Mouse (Mus musculus): Measurements from ENCODE around the gene Fbxl12.
"Not testable (repeated sequence)": the region's sequence is repeated elsewhere in the genome, so short reads cannot be mapped to it uniquely, and the experiment has no call there.

Fbxl12 gene

GRCm38 (mm10) chr9:20644360-20645081 lies at the start of gene Fbxl12:
Gene Fbxl12 (minus strand): TSS chr9:20644767.
- DNase-seq (ENCODE audit: low read depth, low spot score) = peak; percentile 95

DNA sequence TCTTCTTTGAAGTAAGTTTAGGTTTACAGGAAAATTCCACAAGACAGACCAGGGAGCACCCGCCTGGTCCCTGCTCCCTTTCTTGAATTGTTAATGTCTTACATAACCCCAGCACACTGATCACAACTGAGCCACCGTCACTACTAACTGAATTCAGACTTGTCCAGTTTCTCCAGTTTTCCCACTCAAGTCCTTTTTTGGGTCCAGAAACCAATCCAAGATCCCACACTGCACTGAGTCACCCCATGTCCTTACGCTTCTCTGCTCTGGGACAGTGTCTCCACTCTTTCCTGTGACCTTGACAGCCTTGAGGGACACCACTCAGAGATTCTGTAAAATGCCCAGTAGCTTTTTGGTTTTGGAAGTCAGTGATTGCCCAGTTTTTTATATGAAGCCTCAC lies 48.3 kb upstream of the Fbxl12 start:
- peak; percentile 62 for DNase-seq (ENCODE audit: low read depth, low spot score)

DNA sequence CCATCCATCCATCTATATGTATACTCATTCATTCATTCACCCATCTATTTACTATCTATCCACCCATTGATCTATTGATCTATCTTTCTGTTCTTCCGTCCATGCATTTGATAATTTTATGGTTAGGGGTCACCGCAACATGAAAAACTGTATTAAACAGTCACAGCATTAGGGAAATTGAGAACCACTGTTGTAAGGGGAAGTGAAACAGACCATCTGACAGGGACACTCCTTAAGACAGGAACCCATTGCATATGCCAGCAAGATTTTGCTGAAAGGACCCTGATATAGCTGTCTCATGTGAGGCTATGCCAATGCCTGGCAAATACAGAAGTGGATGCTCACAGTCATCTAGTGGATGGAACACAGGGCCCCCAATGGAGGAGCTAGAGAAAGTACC lies 45.9 kb upstream of the Fbxl12 start:
- DNase-seq (ENCODE audit: low read depth, low spot score) = not testable (repeated sequence)

DNA sequence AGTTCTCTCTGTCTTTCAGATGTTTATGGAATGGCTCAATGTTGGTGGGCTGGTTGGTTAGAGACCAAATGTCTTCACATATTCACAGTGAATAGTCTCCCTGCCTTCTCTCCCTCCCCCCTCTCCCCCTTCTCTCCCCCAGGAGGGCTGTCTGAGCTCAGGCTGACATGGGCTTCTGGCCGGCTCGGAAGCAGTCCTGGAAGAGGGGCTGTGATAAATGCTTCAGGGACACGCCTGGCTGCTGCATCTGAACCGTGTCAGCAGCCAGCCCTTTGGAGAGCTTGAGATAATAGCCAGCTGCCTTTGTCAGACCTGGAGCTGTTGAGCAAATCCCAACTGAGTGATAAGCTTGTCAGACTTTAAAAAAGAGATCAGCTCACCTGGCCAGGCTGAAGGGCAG lies 45.3 kb upstream of the Fbxl12 start:
- no peak for DNase-seq (ENCODE audit: low read depth, low spot score)

GRCm38 (mm10) chr9:20689403-20689802 lies 44.8 kb upstream of the Fbxl12 start:
- no peak for DNase-seq (ENCODE audit: low read depth, low spot score)

DNA sequence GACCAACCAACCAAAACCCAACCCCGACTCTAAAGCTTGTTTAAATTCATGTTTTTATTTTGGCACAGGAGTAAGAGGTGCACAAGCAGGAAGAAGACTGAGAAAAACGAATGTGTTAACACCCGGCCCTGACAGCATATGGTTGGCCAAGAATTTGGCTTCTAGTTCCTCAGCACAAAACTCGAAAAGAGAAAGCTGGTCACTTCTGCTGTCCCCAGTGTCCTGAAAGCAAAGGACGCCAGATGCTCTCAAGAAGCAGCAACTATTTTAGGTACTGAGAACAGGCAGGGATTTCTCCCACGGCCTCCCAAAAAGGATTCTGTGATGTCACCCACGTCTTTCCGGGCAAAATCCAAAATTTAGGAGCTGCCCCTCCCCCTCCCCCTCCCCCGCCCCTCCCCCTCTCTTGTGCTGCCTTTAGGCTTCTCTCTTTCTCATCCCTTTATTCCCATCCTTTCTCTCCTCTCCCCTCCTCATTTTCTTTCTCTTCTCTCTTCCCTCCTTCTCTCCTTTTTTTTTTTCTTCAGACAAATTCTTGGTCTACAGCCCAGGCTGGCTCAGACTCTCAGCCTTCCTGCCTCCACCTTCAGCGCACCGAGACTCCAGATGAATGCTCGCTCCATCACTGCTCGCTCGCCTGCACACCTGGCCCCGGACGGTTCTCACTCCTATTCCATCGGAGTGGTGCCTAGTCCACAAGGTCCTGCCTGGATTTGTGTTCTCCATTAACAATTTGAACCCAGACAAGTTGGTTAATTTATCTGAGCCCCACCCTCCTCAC lies 40.7 kb upstream of the Fbxl12 start:
- DNase-seq (ENCODE audit: low read depth, low spot score) = peak; percentile 90

- DNase-seq (ENCODE audit: low read depth, low spot score) = peak; percentile 65
Observed at GRCm38 (mm10) chr9:20682389-20682722, 37.8 kb upstream of the Fbxl12 start.

DNA sequence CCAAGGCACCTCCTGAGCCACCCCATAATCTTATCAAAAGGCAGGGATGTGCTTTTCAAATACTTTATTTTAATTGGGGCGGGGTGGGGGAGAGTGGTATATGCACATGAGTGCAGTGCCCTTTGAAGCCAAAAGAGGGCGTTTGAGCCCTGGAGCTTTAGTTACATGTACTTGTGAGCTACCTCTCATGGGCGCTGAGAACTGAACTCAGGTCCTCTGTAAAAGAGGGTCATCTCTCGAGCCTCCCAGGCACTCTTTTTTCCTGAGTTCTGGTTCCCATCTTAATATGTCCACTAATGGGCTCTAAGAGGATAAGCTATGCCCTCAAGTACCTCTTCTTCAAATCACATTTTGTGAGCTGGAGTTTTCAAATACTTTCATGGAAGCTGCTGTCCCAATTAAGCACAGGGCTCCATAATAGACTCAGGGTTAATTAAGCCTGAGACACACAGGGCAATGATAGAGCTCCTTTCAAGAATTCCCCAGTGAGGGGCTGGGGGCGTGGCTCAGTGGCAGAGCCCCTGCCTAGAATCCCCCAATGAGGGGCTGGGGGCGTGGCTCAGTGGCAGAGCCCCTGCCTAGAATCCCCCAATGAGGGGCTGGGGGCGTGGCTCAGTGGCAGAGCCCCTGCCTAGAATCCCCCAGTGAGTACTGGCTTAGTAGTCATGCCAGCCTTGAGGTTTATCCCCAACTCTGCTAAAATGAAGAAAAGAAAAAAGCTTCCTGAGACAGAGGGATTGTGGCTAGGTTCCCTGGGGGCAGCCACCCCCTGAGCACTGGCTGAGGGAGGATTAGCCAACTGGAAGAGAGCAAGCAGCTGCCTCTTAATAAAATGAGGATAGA lies 37.2 kb upstream of the Fbxl12 start:
- no peak for DNase-seq (ENCODE audit: low read depth, low spot score)

DNA sequence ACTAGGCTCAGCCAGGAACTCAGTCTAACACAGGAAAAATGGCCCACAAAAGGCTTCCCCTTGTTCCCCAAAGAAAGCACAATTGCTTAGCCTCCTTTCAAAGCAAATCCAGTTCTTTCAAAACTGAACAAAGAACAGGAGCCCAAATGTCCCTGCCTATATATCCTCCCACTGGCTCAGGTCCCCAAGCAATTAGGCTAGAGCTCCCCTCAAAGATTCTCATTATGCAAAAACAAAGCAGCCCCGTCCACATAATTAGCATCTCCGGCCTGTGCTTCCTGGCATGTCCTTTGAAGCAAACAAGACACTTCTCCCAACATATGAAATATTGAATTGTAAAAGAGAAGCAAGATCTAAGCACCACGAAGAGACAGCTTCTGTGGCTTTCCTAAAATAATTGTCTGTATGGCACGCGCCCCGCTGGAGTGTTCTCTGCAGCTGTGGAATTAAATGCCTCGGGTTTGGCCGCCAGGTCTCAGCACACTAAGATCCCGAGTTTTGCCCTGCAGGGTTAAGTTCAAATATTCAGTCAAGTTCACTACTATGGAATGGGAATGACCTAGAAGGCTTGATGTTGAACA lies 35.9 kb upstream of the Fbxl12 start:
- DNase-seq (ENCODE audit: low read depth, low spot score) = no peak

- DNase-seq (ENCODE audit: low read depth, low spot score) = peak; percentile 74
Observed at GRCm38 (mm10) chr9:20677892-20678291, 33.3 kb upstream of the Fbxl12 start.

DNA sequence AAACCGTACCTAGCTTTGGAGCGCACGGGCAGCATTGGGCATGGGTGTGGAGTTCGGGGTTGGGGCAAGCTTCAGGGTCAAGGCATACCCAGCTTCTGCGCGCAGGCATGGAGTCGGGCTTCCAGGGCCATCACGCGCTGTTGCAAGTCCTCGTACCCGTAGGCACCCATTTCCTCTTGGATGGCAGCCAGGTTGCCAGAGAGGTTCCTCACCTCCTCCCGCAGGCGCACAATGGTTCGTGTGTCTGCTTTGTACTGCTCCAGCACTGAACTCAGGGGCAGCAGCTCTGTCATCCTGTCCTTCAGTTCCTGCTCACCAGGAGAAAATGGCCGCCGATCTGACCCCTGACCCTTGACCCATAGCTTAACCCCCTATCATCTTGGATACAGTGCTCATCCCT lies 27.5 kb upstream of the Fbxl12 start:
- DNase-seq (ENCODE audit: low read depth, low spot score) = no peak

GRCm38 (mm10) chr9:20668065-20668464 lies 23.5 kb upstream of the Fbxl12 start:
- no peak for DNase-seq (ENCODE audit: low read depth, low spot score)

DNA sequence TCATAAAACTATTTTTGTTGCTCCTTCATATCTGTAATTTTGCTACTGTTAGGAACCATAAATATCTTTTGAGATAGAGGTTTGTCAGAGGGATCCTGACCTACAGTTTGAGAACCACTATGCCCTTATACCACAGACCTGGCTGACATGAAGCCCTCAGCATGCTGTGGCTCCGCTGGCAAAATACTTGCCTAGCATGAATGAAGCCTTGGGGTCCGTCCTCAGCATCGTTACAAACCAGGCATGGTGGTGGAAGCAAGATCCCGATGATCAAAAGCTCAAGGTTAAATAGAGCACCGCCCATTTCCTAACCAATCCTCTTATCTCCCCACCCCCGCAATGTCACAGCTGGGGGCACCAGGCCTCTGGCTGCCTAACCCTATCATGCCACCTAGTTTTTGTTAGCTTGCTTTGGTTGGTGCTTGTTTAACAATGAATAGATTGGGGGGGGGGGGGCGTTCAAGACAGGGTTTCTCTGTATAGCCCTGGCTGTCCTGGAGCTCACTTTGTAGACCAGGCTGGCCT lies 22.0 kb upstream of the Fbxl12 start:
- no peak for DNase-seq (ENCODE audit: low read depth, low spot score)

DNA sequence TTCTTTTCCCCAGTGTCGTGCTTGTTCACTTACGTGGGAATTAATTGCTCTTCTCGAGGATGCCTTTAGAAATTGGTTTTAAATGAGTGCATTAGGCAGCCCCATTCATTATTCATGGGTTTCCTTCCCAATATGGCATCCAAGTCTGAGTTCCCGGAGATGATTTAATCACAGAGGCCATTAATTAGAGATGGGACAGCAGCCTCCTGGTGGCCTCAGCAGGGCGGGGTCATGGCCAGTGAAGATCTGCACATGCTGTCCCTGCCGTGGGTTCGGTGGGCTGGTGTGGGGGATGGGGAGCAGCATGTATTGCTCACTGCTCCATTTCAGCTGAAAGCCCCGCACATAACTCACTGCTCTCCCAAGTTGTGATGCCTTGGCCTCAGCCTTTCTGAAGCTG lies 21.4 kb upstream of the Fbxl12 start:
- no peak for DNase-seq (ENCODE audit: low read depth, low spot score)

DNA sequence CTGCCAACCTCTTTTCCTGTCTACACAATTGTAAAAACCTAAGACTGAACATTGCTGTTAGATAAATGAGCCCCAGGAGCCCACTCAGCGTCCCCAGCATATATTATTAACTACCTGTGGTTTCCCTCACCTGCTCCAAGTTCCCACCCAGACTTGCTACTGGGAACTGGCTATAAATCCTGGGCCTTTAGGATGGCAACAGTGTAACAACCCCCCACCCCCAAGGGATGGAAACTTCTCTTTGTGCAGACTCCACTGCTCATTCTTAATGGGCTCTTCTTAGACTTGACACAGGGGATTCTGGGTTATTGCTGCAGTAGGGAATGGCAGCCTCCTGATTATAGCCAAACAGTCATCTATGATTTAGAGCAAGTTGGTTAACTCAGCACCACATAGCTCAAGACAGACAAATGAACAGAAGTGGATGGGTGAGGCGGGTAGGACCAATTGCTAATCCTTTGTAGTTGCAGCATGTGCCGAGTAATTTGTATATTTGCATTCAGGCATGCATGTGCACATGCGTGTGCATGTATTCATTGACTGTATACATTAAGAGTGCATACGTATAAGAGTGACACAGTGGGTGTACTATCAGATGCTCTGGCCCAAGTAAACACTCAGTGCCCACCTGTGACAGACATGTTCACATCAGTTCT lies 20.5 kb upstream of the Fbxl12 start:
- DNase-seq (ENCODE audit: low read depth, low spot score) = no peak

DNA sequence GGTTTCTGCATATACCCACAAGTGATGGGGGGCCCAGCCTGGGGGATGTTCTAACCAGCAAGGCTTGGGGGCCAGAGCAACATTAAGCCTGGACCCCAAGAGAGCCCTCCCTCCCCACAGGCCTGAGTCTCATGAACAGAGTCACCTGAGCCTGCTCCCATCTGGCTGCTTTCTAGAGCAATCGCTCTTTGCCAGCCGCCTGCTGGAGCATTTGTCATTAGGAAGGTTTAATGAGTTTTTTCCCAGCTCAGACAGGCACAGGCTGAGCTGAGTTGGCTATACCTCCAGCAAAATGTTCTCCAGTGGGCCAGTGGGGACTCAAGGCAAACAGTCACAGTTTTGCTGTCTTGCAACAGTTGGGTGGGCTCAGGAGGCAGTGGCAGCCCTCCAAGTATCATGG lies 19.8 kb upstream of the Fbxl12 start:
- DNase-seq (ENCODE audit: low read depth, low spot score) = peak; percentile 84

- peak; percentile 93 for DNase-seq (ENCODE audit: low read depth, low spot score)
Observed at GRCm38 (mm10) chr9:20663956-20664355, 19.4 kb upstream of the Fbxl12 start.

DNA sequence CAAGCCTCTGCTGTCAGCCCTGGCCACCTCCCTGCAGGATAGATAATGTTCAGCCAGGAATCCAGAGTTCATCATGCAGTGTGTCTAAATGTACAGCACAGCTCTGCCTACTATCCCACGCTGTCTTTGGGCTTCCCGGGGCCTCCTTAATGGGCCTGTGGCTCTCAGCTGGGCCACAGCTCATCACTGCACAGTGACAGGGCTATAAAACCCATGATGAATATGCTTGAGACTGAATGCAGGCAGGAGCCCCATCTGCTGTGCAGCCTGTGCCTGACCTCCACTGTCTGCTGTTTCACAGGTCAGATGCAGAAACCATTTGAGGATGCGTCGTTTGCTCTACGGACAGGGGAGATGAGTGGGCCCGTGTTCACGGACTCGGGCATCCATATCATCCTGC lies 18.3 kb upstream of the Fbxl12 start:
- DNase-seq (ENCODE audit: low read depth, low spot score) = no peak

DNA sequence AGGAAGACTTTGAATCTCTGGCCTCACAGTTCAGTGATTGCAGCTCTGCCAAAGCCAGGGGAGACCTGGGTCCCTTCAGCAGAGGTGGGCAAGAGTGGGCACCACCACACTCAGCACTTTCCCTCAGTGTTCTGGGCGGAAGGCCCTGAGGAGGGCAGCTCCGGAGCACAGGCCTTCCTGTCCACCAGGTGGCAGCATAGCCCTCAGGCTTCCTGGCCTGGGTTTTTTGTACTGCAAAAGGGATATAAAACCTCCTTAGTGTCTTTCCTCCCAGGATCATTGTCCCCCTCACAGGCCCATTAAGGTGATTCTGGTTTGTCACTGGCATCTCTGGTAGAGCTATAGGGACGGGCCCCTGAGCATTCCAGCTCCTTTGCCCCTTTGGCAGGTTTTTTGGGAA lies 17.8 kb upstream of the Fbxl12 start:
- DNase-seq (ENCODE audit: low read depth, low spot score) = peak; percentile 85

DNA sequence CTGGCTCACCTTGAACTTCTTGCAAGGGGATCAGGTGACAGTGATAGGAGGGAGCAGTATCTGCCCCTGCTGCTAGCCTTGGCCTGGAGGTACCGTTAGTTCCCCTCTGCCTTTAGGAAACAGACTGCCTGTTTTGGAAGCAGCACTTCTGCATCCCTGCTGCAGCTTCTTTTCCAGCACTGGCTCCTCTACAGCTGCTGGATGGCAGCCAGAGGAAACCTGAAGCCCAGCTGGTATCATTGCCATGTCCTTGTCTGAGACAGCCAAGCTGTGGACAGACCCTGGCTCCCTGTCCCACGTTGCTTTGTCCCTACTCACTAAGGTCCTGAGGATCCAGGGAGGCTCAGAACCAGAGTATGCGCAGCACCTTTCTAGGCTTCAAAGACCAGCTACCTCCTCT lies 13.0 kb upstream of the Fbxl12 start:
- peak; percentile 67 for DNase-seq (ENCODE audit: low read depth, low spot score)

- DNase-seq (ENCODE audit: low read depth, low spot score) = no peak
Observed at GRCm38 (mm10) chr9:20653859-20654258, 9.3 kb upstream of the Fbxl12 start.
